Mouse (Mus musculus): ENCODE results near the gene Phf7. TPM values are rescaled to one million over a fixed set of nuclear protein-coding genes. Genes with fewer than 3 reads are reported as not detected.

Gene Phf7
- polyA plus RNA-seq (2015; fragmentation: Nextera tagmentation; extraction: Ambion mirVana): 7.9 and 8.3 TPM in 2 replicates

DNA sequence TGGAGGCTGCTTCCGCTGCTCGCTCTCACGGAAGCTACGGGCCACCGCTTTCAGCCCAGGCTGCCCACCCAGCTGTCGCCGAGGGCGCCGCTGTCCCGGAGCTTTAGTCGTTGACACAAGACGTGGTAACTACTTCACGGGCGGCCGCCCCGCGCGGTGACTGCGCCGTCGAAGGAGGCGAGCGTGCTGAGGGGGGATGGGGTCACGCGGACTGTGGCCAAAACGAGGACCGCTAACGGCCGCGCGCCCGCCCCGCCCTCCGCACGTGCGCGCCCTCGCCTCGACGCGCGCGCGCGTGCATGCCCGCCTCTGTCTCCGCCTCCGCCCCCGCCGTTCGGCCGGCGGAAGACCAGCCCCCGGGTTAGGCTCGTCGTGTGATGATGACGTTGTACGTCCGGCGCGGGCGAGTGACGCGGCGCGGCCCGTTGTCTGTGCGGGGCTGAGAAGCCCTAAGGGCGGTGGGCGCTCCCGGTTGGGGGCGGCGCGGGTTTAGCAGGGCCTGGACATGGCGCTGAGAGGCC is at the start of gene Phf7, which contains the start of gene Bap1:
TSS of gene Phf7 (minus strand) at position 234 of the 521 bp plus-strand sequence.
TSS of gene Bap1 (plus strand) at position 367 of the 521 bp plus-strand sequence.
- peaks cover 33% of the 10 kb centered on the region for H3K36me3 ChIP-seq

DNA sequence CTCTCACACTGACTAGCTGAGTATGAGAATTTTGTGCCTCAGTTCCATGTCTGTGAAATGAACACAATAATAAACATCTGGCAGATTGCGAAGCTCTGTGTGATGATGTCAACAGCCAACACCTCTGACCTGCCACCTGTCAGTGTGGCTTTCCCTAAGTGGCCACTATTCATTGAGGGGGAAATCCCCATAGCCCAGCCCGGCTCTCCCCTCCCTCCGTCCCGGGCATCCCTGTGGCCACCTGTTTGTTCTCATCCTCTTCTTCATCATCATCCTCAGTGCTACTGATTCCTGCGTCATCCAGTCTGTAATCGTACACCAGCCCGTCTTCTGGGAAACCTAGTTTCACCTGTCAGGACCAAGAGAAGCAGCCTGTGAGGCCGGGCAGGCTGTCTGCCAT is 34.6 kb upstream of the Phf7 start:
- H3K4me2 ChIP-seq: no peak overlapping the region
- 0 out of 2 replicates have a peak, but pooled peaks cover 4% of the 10 kb centered on the region for H3K27me3 ChIP-seq
- ATAC-seq (replicated peaks; ENCODE audit: insufficient number of reproducible peaks, insufficient read depth, low FRiP score, low read depth): no peak
- no peak overlapping the region for H3K27ac ChIP-seq
- 78% methylated on average over 8 of the region's 8 CpGs for WGBS
- no peaks in the 10 kb centered on the region for H3K36me3 ChIP-seq
- no peaks in the 10 kb centered on the region for H3K9me3 ChIP-seq (replicated peaks)
- no peak overlapping the region for H3K4me3 ChIP-seq
- H3K9ac ChIP-seq: no peak overlapping the region
- no peaks in the 10 kb centered on the region for H3K4me1 ChIP-seq (replicated peaks)

More for the DNA sequence above, at the start of gene Phf7, which contains the start of gene Bap1:
- Histone ChIP-seq H3K27ac (peak within 1 kb of the TSS; percentile 93), H3K4me2 (peak within 1 kb of the TSS; percentile 78), H3K4me3 (peak within 1 kb of the TSS; percentile 72), H3K4me1 (replicated peaks) (peaks cover 25% of the 10 kb centered on the region), H3K27me3 (no peaks in the 10 kb centered on the region), H3K9ac (peak within 1 kb of the TSS; percentile 86), H3K9me3 (replicated peaks) (no peaks in the 10 kb centered on the region)
- peak; percentile 93 for ATAC-seq (replicated peaks; ENCODE audit: insufficient number of reproducible peaks, insufficient read depth, low FRiP score, low read depth)
- under 1% methylated on average over 75 of the region's 75 CpGs for WGBS

DNA sequence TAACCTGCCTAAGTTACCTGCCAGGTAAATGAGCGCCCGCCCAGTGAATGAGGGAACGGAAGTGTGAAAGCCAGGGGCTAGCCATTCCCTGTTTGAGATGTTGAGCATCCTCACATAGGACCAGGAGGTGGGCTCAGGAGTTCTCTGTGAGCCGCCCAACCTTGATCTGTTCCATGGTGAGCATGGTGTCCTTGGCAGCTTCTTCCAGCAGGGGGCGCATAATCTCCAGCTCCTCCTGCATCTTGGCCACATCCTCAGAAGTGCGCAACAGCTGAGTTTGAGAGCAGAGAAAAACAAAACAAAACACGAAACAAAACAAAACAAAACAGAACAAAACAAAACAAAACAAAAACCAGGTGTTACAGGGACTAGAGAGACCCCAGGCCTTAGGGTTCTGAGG is 21.0 kb upstream of the Phf7 start:
- Histone ChIP-seq H3K9me3 (replicated peaks) (no peaks in the 10 kb centered on the region), H3K9ac (no peak overlapping the region), H3K27me3 (peaks cover 6% of the 10 kb centered on the region; the same call in 1 of the 2 replicates), H3K36me3 (no peaks in the 10 kb centered on the region), H3K4me1 (replicated peaks) (peaks cover 3% of the 10 kb centered on the region; the same call in 1 of the 2 replicates), H3K4me2 (no peak overlapping the region), H3K27ac (no peak overlapping the region), H3K4me3 (no peak overlapping the region)
- ATAC-seq (replicated peaks; ENCODE audit: insufficient number of reproducible peaks, insufficient read depth, low FRiP score, low read depth): no peak
- 23% methylated on average over 7 of the region's 7 CpGs for WGBS

DNA sequence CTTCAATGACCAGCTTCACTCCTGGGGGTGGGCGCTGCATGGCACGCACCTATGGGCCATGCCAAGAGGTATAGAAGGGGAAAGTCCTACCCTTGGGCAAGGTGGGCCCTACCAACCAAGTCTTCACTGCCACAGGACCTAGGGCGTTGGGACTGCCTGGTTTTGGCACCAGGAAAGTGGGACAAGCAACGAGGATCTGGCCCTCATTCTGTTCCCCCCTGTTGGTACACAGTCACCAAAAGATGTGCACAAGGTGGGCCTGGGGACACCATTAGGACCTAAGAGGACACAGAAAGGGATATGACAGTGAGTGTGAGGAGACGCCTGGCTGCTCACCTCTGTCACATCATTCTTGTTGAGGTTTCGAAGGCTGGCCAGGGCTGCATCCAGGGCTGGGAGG is 20.0 kb upstream of the Phf7 start:
- Histone ChIP-seq H3K27ac (no peak overlapping the region), H3K4me3 (no peak overlapping the region), H3K4me1 (replicated peaks) (peaks cover 3% of the 10 kb centered on the region; the same call in 1 of the 2 replicates), H3K9ac (no peak overlapping the region), H3K9me3 (replicated peaks) (no peaks in the 10 kb centered on the region), H3K27me3 (peaks cover 6% of the 10 kb centered on the region; the same call in 1 of the 2 replicates), H3K36me3 (no peaks in the 10 kb centered on the region), H3K4me2 (no peak overlapping the region)
- ATAC-seq (replicated peaks; ENCODE audit: insufficient number of reproducible peaks, insufficient read depth, low FRiP score, low read depth): no peak
- WGBS: 89% methylated on average over 6 of the region's 6 CpGs

DNA sequence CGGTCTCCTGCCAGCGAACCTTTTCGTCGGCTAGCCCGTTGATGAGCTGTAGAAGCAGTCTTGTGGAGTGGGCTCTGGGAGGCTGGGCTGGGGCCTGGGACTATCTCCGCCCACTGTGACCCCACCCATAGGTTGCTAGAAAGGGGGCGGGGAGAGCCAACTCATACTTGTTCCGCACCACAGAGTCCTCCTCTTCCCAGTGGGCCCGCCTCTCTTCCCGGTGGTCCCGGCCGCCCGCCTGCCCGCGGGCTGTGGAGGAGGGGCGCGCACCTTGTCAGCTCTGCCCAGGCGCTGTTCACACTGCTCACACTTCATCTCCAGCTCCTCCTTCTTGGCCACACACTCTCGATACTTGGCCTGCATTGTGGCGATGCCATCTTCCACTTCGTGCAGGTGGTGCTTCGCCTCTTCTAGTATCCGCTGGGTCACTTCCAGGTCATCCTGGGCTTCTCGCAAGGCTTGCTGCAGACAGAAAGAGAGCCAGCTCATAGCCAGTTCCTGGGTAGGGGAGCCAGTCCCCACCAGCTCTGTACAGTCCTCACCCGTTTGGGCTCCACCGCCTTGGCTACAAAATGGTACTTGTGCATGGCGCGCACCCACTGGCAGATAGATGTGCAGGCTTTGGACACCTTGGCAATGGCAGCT is 18.5 kb upstream of the Phf7 start:
- Histone ChIP-seq H3K36me3 (no peaks in the 10 kb centered on the region), H3K27me3 (peaks cover 6% of the 10 kb centered on the region; the same call in 1 of the 2 replicates), H3K4me2 (peak overlapping the region; percentile 59), H3K4me3 (peak overlapping the region; percentile 38), H3K9me3 (replicated peaks) (no peaks in the 10 kb centered on the region), H3K27ac (no peak overlapping the region), H3K9ac (no peak overlapping the region; the same call in 1 of the 2 replicates), H3K4me1 (replicated peaks) (peaks cover 3% of the 10 kb centered on the region; the same call in 1 of the 2 replicates)
- 15% methylated on average over 27 of the region's 28 CpGs for WGBS
- ATAC-seq (replicated peaks; ENCODE audit: insufficient number of reproducible peaks, insufficient read depth, low FRiP score, low read depth): peak; percentile 59

DNA sequence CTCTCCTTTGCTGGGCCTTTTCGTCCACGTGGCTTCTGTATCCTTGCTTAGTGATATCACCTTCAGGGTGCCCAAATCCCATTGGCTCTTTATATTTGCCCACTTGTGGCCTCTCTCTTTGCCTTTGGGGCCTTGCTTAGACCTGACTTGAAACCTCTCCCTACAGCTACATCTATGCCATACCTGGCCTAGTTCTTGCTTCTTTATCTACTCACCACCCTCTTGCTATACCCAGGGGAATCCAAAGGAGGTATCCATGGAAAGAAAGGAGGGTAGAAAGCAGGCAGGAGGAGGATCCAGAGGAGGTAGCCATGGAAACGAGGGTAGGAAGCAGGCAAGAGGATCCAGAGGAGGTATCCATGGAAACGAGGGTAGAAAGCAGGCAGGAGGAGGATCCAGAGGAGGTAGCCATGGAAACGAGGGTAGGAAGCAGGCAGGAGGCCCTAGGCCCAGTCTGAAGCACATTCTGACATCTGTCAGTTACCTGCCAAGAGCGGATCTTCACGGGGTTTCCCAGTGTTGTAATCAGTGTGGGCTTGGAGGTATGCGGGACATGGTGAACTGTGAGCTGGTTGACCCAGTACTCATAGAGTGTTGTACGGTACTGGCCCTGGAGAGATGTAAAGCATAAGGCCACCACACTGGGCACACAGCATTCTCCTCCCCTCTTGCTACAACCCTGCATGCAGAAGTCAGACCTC is 17.3 kb upstream of the Phf7 start:
- WGBS: 70% methylated on average over 9 of the region's 9 CpGs
- Histone ChIP-seq H3K36me3 (no peaks in the 10 kb centered on the region), H3K9me3 (replicated peaks) (no peaks in the 10 kb centered on the region), H3K4me1 (replicated peaks) (peaks cover 3% of the 10 kb centered on the region; the same call in 1 of the 2 replicates), H3K27me3 (peaks cover 6% of the 10 kb centered on the region; the same call in 1 of the 2 replicates), H3K4me3 (no peak overlapping the region), H3K27ac (no peak overlapping the region), H3K9ac (no peak overlapping the region), H3K4me2 (no peak overlapping the region; the same call in 1 of the 2 replicates)
- ATAC-seq (replicated peaks; ENCODE audit: insufficient number of reproducible peaks, insufficient read depth, low FRiP score, low read depth): no peak

DNA sequence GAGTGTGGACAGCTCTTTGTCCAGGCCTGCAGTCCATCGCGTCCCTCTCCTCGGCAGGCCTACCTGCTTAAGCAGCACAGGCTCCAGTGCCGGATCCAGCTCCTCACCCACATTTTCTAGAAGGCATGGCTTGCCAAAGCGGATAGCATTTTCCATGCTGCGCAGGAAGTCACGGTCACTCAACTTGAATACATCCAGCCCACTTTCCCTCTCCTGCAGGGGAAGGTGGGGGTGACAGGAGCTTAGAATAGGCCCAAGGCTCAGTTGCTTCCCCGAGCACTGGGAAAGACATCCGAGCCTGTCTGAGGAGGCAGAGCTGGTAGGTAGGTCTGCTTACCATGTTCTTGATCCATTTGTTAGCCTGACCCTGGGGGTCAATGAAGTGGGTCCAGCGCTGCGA is 16.5 kb upstream of the Phf7 start:
- H3K9ac ChIP-seq: no peak overlapping the region
- no peak overlapping the region for H3K4me3 ChIP-seq
- H3K4me1 ChIP-seq (replicated peaks): peaks cover 3% of the 10 kb centered on the region; the same call in 1 of the 2 replicates
- 84% methylated on average over 11 of the region's 11 CpGs for WGBS
- ATAC-seq (replicated peaks; ENCODE audit: insufficient number of reproducible peaks, insufficient read depth, low FRiP score, low read depth): no peak
- no peak overlapping the region for H3K4me2 ChIP-seq
- peaks cover 6% of the 10 kb centered on the region; the same call in 1 of the 2 replicates for H3K27me3 ChIP-seq
- H3K27ac ChIP-seq: no peak overlapping the region
- H3K9me3 ChIP-seq (replicated peaks): no peaks in the 10 kb centered on the region
- no peaks in the 10 kb centered on the region for H3K36me3 ChIP-seq

DNA sequence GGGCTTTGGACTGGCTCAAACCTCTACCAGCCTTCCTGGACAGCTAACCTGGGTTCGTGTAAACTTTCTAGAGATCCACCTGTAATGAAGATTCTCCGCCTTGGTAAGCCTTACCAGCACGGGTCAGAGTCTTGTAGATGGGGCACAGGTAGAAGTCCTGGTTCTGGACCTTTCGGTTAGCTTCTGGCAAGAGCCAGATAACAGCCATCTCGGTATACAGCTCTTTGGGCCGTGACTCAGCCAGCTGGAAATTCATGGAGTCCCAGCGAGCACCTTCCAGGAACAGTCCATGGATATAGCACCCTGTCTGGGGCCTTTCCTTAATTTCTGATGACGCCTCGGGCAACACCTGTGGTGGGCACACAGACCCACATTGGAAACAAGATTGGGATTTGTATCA is 9.8 kb upstream of the Phf7 start:
- Histone ChIP-seq H3K27me3 (no peaks in the 10 kb centered on the region), H3K4me2 (no peak overlapping the region), H3K36me3 (peaks cover 45% of the 10 kb centered on the region), H3K4me1 (replicated peaks) (no peaks in the 10 kb centered on the region), H3K9ac (no peak overlapping the region), H3K9me3 (replicated peaks) (no peaks in the 10 kb centered on the region), H3K4me3 (no peak overlapping the region), H3K27ac (no peak overlapping the region)
- no peak for ATAC-seq (replicated peaks; ENCODE audit: insufficient number of reproducible peaks, insufficient read depth, low FRiP score, low read depth)
- WGBS: 90% methylated on average over 9 of the region's 9 CpGs

DNA sequence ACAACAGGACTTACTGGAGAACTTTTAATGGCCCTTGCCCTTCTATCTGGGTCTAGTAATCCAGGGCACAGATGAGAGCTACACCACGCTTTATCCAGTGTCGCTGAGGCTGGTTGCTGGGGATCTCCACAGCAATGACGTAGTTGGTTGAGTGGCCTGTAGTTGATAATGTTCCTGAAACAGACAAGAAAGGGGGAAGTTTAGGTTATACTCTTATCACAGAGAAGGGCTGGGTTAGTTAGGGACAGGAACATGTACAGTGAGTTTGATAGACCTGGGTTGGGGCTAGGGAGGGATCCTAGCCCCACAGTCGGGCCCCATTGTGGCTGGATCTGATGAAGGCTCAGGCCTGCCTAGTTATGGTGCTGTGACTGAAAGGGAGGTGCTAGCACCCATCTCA is 9.3 kb upstream of the Phf7 start:
- peaks cover 51% of the 10 kb centered on the region for H3K36me3 ChIP-seq
- H3K4me1 ChIP-seq (replicated peaks): no peaks in the 10 kb centered on the region
- H3K27me3 ChIP-seq: no peaks in the 10 kb centered on the region
- H3K9me3 ChIP-seq (replicated peaks): no peaks in the 10 kb centered on the region
- no peak overlapping the region for H3K4me3 ChIP-seq
- 88% methylated on average over 4 of the region's 4 CpGs for WGBS
- H3K4me2 ChIP-seq: no peak overlapping the region
- ATAC-seq (replicated peaks; ENCODE audit: insufficient number of reproducible peaks, insufficient read depth, low FRiP score, low read depth): no peak
- no peak overlapping the region for H3K27ac ChIP-seq
- no peak overlapping the region for H3K9ac ChIP-seq

DNA sequence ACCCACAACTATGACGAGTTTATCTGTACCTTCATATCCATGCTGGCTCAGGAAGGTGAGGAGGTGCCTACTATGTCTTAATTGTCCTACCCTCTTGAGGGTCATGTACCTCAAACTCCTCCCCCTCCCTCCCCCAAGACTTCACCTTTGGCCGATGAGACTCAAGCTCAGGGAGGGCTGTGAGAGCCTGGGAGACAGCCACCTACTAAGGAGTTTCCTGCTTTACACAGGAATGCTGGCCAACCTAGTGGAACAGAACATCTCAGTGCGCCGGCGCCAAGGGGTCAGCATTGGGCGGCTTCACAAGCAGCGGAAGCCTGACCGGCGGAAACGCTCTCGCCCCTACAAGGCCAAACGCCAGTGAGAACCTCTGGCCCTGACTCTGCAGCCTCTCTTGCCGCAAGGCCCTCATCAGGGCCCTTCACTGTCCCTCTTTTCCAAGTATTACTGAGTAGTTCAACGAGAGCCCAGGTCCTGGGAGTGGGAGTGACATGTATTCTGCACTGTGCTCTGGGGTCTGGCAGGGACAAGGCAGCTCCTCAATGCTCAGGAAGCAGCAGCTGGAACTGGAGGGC is 7.4 kb upstream of the Phf7 start:
- WGBS: 94% methylated on average over 14 of the region's 14 CpGs
- Histone ChIP-seq H3K4me2 (no peak overlapping the region), H3K9me3 (replicated peaks) (no peaks in the 10 kb centered on the region), H3K9ac (no peak overlapping the region), H3K4me1 (replicated peaks) (no peaks in the 10 kb centered on the region), H3K36me3 (peaks cover 69% of the 10 kb centered on the region), H3K27me3 (no peaks in the 10 kb centered on the region), H3K27ac (no peak overlapping the region), H3K4me3 (no peak overlapping the region)
- ATAC-seq (replicated peaks; ENCODE audit: insufficient number of reproducible peaks, insufficient read depth, low FRiP score, low read depth): no peak

DNA sequence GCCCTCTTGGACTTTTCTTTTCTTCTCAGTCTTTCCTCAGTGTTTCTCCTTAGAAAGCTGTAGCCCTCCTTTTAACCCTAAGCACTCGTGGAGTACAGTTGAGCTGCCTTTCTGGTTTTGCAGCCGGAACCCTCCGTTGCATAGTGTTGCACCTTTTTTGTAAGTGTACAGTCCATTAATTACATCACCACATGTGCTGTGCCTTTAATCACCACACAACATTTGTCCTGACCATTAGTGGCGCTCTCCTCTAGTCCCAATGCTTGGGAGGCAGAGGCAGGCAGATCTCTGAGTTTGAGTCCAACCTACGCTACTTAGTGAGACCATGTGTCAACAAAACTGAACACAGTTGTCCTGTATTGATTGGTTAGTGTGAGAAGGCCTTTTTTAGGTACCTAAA is 974 bp upstream of the Phf7 start:
- Histone ChIP-seq H3K9me3 (replicated peaks) (no peaks in the 10 kb centered on the region), H3K9ac (peak overlapping the region; percentile 86), H3K4me2 (peak overlapping the region; percentile 78), H3K27me3 (no peaks in the 10 kb centered on the region), H3K36me3 (peaks cover 42% of the 10 kb centered on the region), H3K27ac (no peak overlapping the region), H3K4me1 (replicated peaks) (peaks cover 18% of the 10 kb centered on the region), H3K4me3 (peak overlapping the region; percentile 72)
- ATAC-seq (replicated peaks; ENCODE audit: insufficient number of reproducible peaks, insufficient read depth, low FRiP score, low read depth): no peak
- 80% methylated on average over 5 of the region's 5 CpGs for WGBS
